ENCODE assay signal across 28 mouse cellular contexts in the genomic region with DNA sequence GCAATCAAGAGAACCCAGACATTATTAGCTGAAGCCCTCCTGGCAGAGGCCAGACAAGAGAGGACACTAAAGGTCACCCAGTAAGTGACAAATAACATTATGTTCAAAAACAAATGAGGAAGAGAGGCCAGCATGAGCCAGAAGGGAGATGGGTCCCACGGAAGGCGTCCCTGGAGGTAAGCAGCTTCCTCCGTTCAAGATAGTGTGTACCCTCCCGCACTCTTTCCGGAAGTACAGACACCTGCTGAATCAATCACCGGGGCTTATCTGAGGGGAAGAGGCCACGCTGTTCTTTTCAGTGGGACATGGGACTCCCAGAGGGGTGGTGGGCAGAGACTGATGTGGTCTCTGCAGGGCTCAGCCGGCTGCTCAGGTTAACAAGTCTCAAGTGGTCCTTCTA.
DNase-seq lines count a peak whose midpoint lies in the region; ATAC-seq and TF ChIP-seq lines count a peak whose summit lies in the region.
"Had no signal": no experiment of that assay in that cellular context is flagged by ENCODE, and none has a peak within 500 bp of the region (broad histone marks: within the 10 kb centered on the region; RNA-seq: fewer than 3 reads in every experiment).

No protein-coding gene starts in this region.

- WGBS in heart, embryonic 11.5 days (ENCODE audit: insufficient replicate concordance), result 70% methylated on average over 8 of the region's 8 CpGs
- WGBS in midbrain, embryonic 11.5 days, result 86% methylated on average over 8 of the region's 8 CpGs

- no peaks in the 10 kb centered on the region for H3K36me3 ChIP-seq in heart, embryonic 11.5 days (ENCODE audit: control insufficient read depth, insufficient read depth, low read length)
- no peaks in the 10 kb centered on the region for H3K36me3 ChIP-seq in midbrain, embryonic 11.5 days (ENCODE audit: control insufficient read depth, insufficient read depth, low read length)
- H3K36me3 ChIP-seq: embryonic facial prominence, embryonic 12.5 days; limb, embryonic 12.5 days; liver, embryonic 15.5 days; lung, embryonic 15.5 days; midbrain, embryonic 10.5 days had no signal

- H3K4me3 ChIP-seq in gastrocnemius, adult 2 months, result peak overlapping the region; percentile 20
- no peak overlapping the region for H3K4me3 ChIP-seq in heart, embryonic 11.5 days (ENCODE audit: low read depth, low read length)
- no peak overlapping the region for H3K4me3 ChIP-seq in midbrain, embryonic 11.5 days (ENCODE audit: low read depth, low read length)
- H3K4me3 ChIP-seq: embryonic facial prominence, embryonic 12.5 days; heart, embryonic 13.5 days; layer of hippocampus, adult 2 months; left cerebral cortex, adult 2 months; limb, embryonic 12.5 days; liver, embryonic 15.5 days; lung, embryonic 15.5 days; midbrain, embryonic 10.5 days had no signal

- ATAC-seq in heart, embryonic 11.5 days (replicated peaks; ENCODE audit: insufficient number of reproducible peaks, low FRiP score, low TSS enrichment), result no peak
- no peak for ATAC-seq in midbrain, embryonic 11.5 days (ENCODE audit: low FRiP score)
- ATAC-seq: CD4-positive, CD25-positive, alpha-beta regulatory T cell, adult 4 months; forebrain, embryonic 14.5 days; intestine, postnatal 0 days; midbrain, embryonic 16.5 days had no signal

- peaks cover 3% of the 10 kb centered on the region; the same call in 1 of the 2 replicates for H3K27me3 ChIP-seq in heart, embryonic 11.5 days (ENCODE audit: control insufficient read depth, insufficient read depth, low read length)
- H3K27me3 ChIP-seq in midbrain, embryonic 11.5 days (ENCODE audit: control insufficient read depth, insufficient read depth, low read length), result no peaks in the 10 kb centered on the region
- H3K27me3 ChIP-seq: embryonic facial prominence, embryonic 12.5 days; heart, embryonic 13.5 days; liver, embryonic 15.5 days; lung, embryonic 15.5 days had no signal

- DNase-seq in gastrocnemius, adult 2 months, result peak; percentile 38
- no peak for DNase-seq in gastrocnemius, postnatal 14 days
- peak; percentile 85 for DNase-seq in heart, adult 8-10 months (ENCODE audit: low spot score)
- peak; percentile 10 for DNase-seq in kidney, postnatal 14 days
- no peak for DNase-seq in kidney, adult 11 months
- no peak for DNase-seq in midbrain, embryonic 11.5 days (ENCODE audit: low spot score, missing footprints)
- DNase-seq: adrenal gland, postnatal 10 days; cerebellum, adult 11-12 months; cerebellum, adult 9-11 months; embryo, embryonic 11 days; right cerebral cortex, adult 18-20 months; thymus, adult 2 months; thymus, postnatal 36 days had no signal

- H3K9me3 ChIP-seq in heart, embryonic 11.5 days (replicated peaks; ENCODE audit: control insufficient read depth, low read length), result no peaks in the 10 kb centered on the region
- H3K9me3 ChIP-seq in midbrain, embryonic 11.5 days (ENCODE audit: control insufficient read depth, low read length), result no peaks in the 10 kb centered on the region
- H3K9me3 ChIP-seq: embryonic facial prominence, embryonic 12.5 days; heart, embryonic 13.5 days; limb, embryonic 12.5 days; liver, embryonic 15.5 days; lung, embryonic 15.5 days; midbrain, embryonic 10.5 days had no signal

- H3K27ac ChIP-seq in gastrocnemius, adult 2 months, result peak overlapping the region; percentile 84
- H3K27ac ChIP-seq in heart, embryonic 11.5 days (ENCODE audit: low read depth, low read length), result no peak overlapping the region
- H3K27ac ChIP-seq in midbrain, embryonic 11.5 days (ENCODE audit: low read depth, low read length), result no peak overlapping the region
- H3K27ac ChIP-seq: embryonic facial prominence, embryonic 12.5 days; heart, embryonic 13.5 days; hindbrain, embryonic 14.5 days; layer of hippocampus, adult 2 months; left cerebral cortex, adult 2 months; limb, embryonic 12.5 days; liver, embryonic 15.5 days; lung, embryonic 15.5 days; midbrain, embryonic 10.5 days; stomach, postnatal 0 days had no signal

- no peak overlapping the region for H3K9ac ChIP-seq in heart, embryonic 11.5 days (ENCODE audit: low read depth, low read length)
- no peak overlapping the region for H3K9ac ChIP-seq in midbrain, embryonic 11.5 days (ENCODE audit: low read length)
- H3K9ac ChIP-seq: embryonic facial prominence, embryonic 12.5 days; heart, embryonic 13.5 days; hindbrain, embryonic 14.5 days; limb, embryonic 12.5 days; liver, embryonic 15.5 days; lung, embryonic 15.5 days had no signal

- TF ChIP-seq CTCF in gastrocnemius, adult 2 months (IDR thresholded peaks at IDR 0.05), result no peak

- H3K4me2 ChIP-seq in heart, embryonic 11.5 days, result no peak overlapping the region
- H3K4me2 ChIP-seq in midbrain, embryonic 11.5 days, result no peak overlapping the region
- H3K4me2 ChIP-seq: embryonic facial prominence, embryonic 12.5 days; heart, embryonic 13.5 days; hindbrain, embryonic 14.5 days; limb, embryonic 12.5 days; liver, embryonic 15.5 days; lung, embryonic 15.5 days had no signal

- peaks cover 1% of the 10 kb centered on the region; the same call in 1 of the 2 replicates for H3K4me1 ChIP-seq in heart, embryonic 11.5 days (ENCODE audit: control insufficient read depth, insufficient read depth, low read length)
- no peaks in the 10 kb centered on the region for H3K4me1 ChIP-seq in midbrain, embryonic 11.5 days (ENCODE audit: control insufficient read depth, insufficient read depth, low read length)
- H3K4me1 ChIP-seq: embryonic facial prominence, embryonic 12.5 days; limb, embryonic 12.5 days; midbrain, embryonic 10.5 days had no signal

- intact Hi-C loops in gastrocnemius, adult 2 months (cut with DNase I), result no loop called here
- intact Hi-C loops in gastrocnemius, postnatal 14 days (cut with DNase I; ENCODE audit: low total_unique reads), result no loop called here

Comparison
In these comparisons a context has a peak if more than half of its experiments do, and no peak if none do; other contexts are left out.
1. DNase-seq: peak in gastrocnemius, adult 2 months (single experiment), heart, adult 8-10 months (single experiment) and kidney, postnatal 14 days (single experiment); none in gastrocnemius, postnatal 14 days (single experiment), kidney, adult 11 months (single experiment) and midbrain, embryonic 11.5 days (single experiment).